Mouse (Mus musculus) liver, embryonic 14.5 days (tissue): ENCODE measurements around the gene Cttnbp2nl.

Source experiments
- CTCF ChIP-seq: IDR thresholded peaks from 2 replicates; pipeline ENCODE4 v1.5.1; 2016; ENCODE audit warnings: antibody characterized with exemption, low read depth, control low read depth
- EP300 ChIP-seq: IDR thresholded peaks from 2 replicates; pipeline ENCODE4 v1.6.1; 2016; ENCODE audit warnings: antibody characterized with exemption, low read depth

GRCm38 (mm10) chr3:105011883-105012282 lies 41.1 kb downstream of the Cttnbp2nl start:
- TF ChIP-seq EP300 (no peak), CTCF (no peak)
